Mouse (Mus musculus) kidney, embryonic 16.5 days (tissue): Measurements from ENCODE around the gene Gm48552. TPM values are rescaled to one million over a fixed set of nuclear protein-coding genes. Genes with fewer than 3 reads are reported as not detected.

ENCODE experiments used
- ATAC-seq: fragments of 200-750 bp; cut with Nextera tagmentation; 2 replicates; pipeline ENCODE4 v1.8.0; 2017; ENCODE audit warnings: moderate TSS enrichment; ENCODE audit not compliant: low FRiP score, low TSS enrichment
- H3K27ac ChIP-seq: fragments of 300-500 bp; sonication (generic); 2 replicates; pipeline ENCODE4 v1.5.1; 2014; ENCODE audit warnings: low read length
- H3K27me3 ChIP-seq: fragments of 300-500 bp; sonication (generic); 2 replicates; pipeline ENCODE4 v1.6.1; 2014; ENCODE audit warnings: low read length, control low read depth, mixed read lengths; ENCODE audit not compliant: insufficient read depth
- H3K36me3 ChIP-seq: fragments of 300-500 bp; sonication (generic); 2 replicates; pipeline ENCODE4 v1.6.1; 2014; ENCODE audit warnings: low read length, control low read depth, mixed read lengths; ENCODE audit not compliant: insufficient read depth
- H3K4me1 ChIP-seq: fragments of 300-500 bp; sonication (generic); 2 replicates; pipeline ENCODE4 v1.6.1; 2014; ENCODE audit warnings: low read length, control low read depth, mixed read lengths; ENCODE audit not compliant: insufficient read depth
- H3K4me2 ChIP-seq: fragments of 300-500 bp; sonication (generic); replicated peaks from 2 replicates; pipeline ENCODE4 v1.6.1; 2014; ENCODE audit warnings: low read depth, low read length
- H3K4me3 ChIP-seq: fragments of 300-500 bp; sonication (generic); 2 replicates; pipeline ENCODE4 v1.5.1; 2014; ENCODE audit warnings: mild to moderate bottlenecking, low read length
- H3K9ac ChIP-seq: fragments of 300-500 bp; sonication (generic); replicated peaks from 2 replicates; pipeline ENCODE4 v1.6.1; 2014; ENCODE audit warnings: low read length
- H3K9me3 ChIP-seq: fragments of 300-500 bp; sonication (generic); 2 replicates; pipeline ENCODE4 v1.6.1; 2016; ENCODE audit warnings: low read length, control low read depth
- WGBS: fragments of 180-500 bp; shearing (Covaris S2); extraction: QIAGEN DNeasy Blood & Tissue Kit; methylation state at CpG from one replicate; pipeline ENCODE4 v1.1.7; 2014; 5-methylcytosine and 5-hydroxymethylcytosine counted together
- polyA plus RNA-seq: library from polyadenylated mRNA; unstranded; fragments of >200 nt; fragmentation: Nextera tagmentation; extraction: Ambion mirVana; gene quantifications from 2 replicates; pipeline ENCODE4 v1.2.1, GENCODE M21; 2015

Gene Gm48552
- polyA plus RNA-seq, 1 experiment from 2014 or later = 1.4 TPM

- Histone ChIP-seq H3K4me3 (peak overlapping the region; percentile 94), H3K27ac (peak overlapping the region; percentile 85), H3K9ac (peak overlapping the region; percentile 89), H3K4me2 (peak overlapping the region; percentile 94), H3K9me3 (no peaks in the 10 kb centered on the region), H3K4me1 (peaks cover 16% of the 10 kb centered on the region), H3K27me3 (no peaks in the 10 kb centered on the region), H3K36me3 (peaks cover 26% of the 10 kb centered on the region)
- WGBS = 0% methylated on average over 19 of the region's 19 CpGs
- ATAC-seq = peak; percentile 23
These were observed 4.2 kb upstream of the Gm48552 start for GRCm38 (mm10) chr10:81384605-81384982.

GRCm38 (mm10) chr10:81385603-81386306 is 3.0 kb upstream of the Gm48552 start:
- no peaks in the 10 kb centered on the region for H3K27me3 ChIP-seq
- H3K27ac ChIP-seq = 0 out of 2 replicates have a peak overlapping the region, but pooled peaks have one; percentile 12
- peak overlapping the region; percentile 89 for H3K9ac ChIP-seq
- H3K36me3 ChIP-seq = peaks cover 29% of the 10 kb centered on the region
- no peak for ATAC-seq
- 80% methylated on average over 22 of the region's 22 CpGs for WGBS
- peaks cover 22% of the 10 kb centered on the region for H3K4me1 ChIP-seq
- peak overlapping the region; percentile 94 for H3K4me2 ChIP-seq
- no peaks in the 10 kb centered on the region for H3K9me3 ChIP-seq
- peak overlapping the region; percentile 94 for H3K4me3 ChIP-seq

GRCm38 (mm10) chr10:81387716-81388115 is 1.1 kb upstream of the Gm48552 start:
- Histone ChIP-seq H3K4me2 (no peak overlapping the region), H3K9ac (no peak overlapping the region), H3K4me3 (no peak overlapping the region), H3K36me3 (peaks cover 29% of the 10 kb centered on the region), H3K4me1 (peaks cover 27% of the 10 kb centered on the region), H3K27me3 (no peaks in the 10 kb centered on the region), H3K9me3 (no peaks in the 10 kb centered on the region), H3K27ac (no peak overlapping the region)
- ATAC-seq = no peak
- 94% methylated on average over 20 of the region's 20 CpGs for WGBS

- Histone ChIP-seq H3K4me3 (no peak overlapping the region), H3K4me1 (peaks cover 41% of the 10 kb centered on the region), H3K4me2 (no peak overlapping the region), H3K9ac (no peak overlapping the region; the same call in 1 of the 2 replicates), H3K27ac (peak overlapping the region; percentile 44; the same call in 1 of the 2 replicates), H3K9me3 (no peaks in the 10 kb centered on the region), H3K27me3 (no peaks in the 10 kb centered on the region), H3K36me3 (peaks cover 29% of the 10 kb centered on the region)
- no peak; the same call in 1 of the 2 replicates for ATAC-seq
- 50% methylated on average over 3 of the region's 3 CpGs for WGBS
These were observed 568 bp downstream of the Gm48552 start for GRCm38 (mm10) chr10:81389373-81389772.

GRCm38 (mm10) chr10:81389801-81390677 is 1.2 kb downstream of the Gm48552 start:
- H3K27me3 ChIP-seq = no peaks in the 10 kb centered on the region
- H3K36me3 ChIP-seq = peaks cover 29% of the 10 kb centered on the region
- H3K4me3 ChIP-seq = no peak overlapping the region
- H3K4me2 ChIP-seq = no peak overlapping the region
- WGBS = 58% methylated on average over 23 of the region's 23 CpGs
- peak; percentile 37 for ATAC-seq
- peak overlapping the region; percentile 31 for H3K9ac ChIP-seq
- H3K9me3 ChIP-seq = no peaks in the 10 kb centered on the region
- peak overlapping the region; percentile 44; the same call in 1 of the 2 replicates for H3K27ac ChIP-seq
- peaks cover 39% of the 10 kb centered on the region for H3K4me1 ChIP-seq

- Histone ChIP-seq H3K4me2 (no peak overlapping the region), H3K4me1 (peaks cover 33% of the 10 kb centered on the region), H3K9ac (no peak overlapping the region), H3K4me3 (no peak overlapping the region), H3K27me3 (no peaks in the 10 kb centered on the region), H3K36me3 (peaks cover 29% of the 10 kb centered on the region), H3K27ac (no peak overlapping the region), H3K9me3 (no peaks in the 10 kb centered on the region)
- 93% methylated on average over 13 of the region's 13 CpGs for WGBS
- ATAC-seq = no peak
These were observed 1.8 kb downstream of the Gm48552 start for GRCm38 (mm10) chr10:81390678-81390965.

GRCm38 (mm10) chr10:81392270-81392669 is 3.5 kb downstream of the Gm48552 start:
- whole genome bisulfite sequencing = 85% methylated on average over 6 of the region's 6 CpGs
- no peak overlapping the region for H3K27ac ChIP-seq
- no peak overlapping the region for H3K4me2 ChIP-seq
- no peaks in the 10 kb centered on the region for H3K9me3 ChIP-seq
- no peaks in the 10 kb centered on the region for H3K27me3 ChIP-seq
- ATAC-seq = no peak
- H3K9ac ChIP-seq = no peak overlapping the region
- H3K36me3 ChIP-seq = peaks cover 23% of the 10 kb centered on the region
- no peak overlapping the region for H3K4me3 ChIP-seq
- H3K4me1 ChIP-seq = peaks cover 35% of the 10 kb centered on the region

- 61% methylated on average over 14 of the region's 14 CpGs for WGBS
- Histone ChIP-seq H3K36me3 (peaks cover 18% of the 10 kb centered on the region), H3K4me1 (peaks cover 35% of the 10 kb centered on the region), H3K9ac (peak within 1 kb of the TSS; percentile 62), H3K4me3 (peak within 1 kb of the TSS; percentile 36), H3K9me3 (no peaks in the 10 kb centered on the region), H3K4me2 (peak within 1 kb of the TSS; percentile 56), H3K27me3 (no peaks in the 10 kb centered on the region), H3K27ac (peak within 1 kb of the TSS; percentile 44)
- ATAC-seq = peak; percentile 52
These were observed 4.0 kb downstream of the Gm48552 start, which contains the start of gene Smim24 for GRCm38 (mm10) chr10:81392781-81393185. Gene Smim24 (plus strand): TSS chr10:81393051.

- peak; percentile 7; the same call in 1 of the 2 replicates for ATAC-seq
- H3K36me3 ChIP-seq = peaks cover 14% of the 10 kb centered on the region; the same call in 1 of the 2 replicates
- H3K4me2 ChIP-seq = peak overlapping the region; percentile 56
- H3K9me3 ChIP-seq = no peaks in the 10 kb centered on the region
- H3K27ac ChIP-seq = peak overlapping the region; percentile 44
- no peaks in the 10 kb centered on the region for H3K27me3 ChIP-seq
- WGBS = 7% methylated on average over 19 of the region's 19 CpGs
- peak overlapping the region; percentile 62 for H3K9ac ChIP-seq
- H3K4me1 ChIP-seq = peaks cover 35% of the 10 kb centered on the region
- H3K4me3 ChIP-seq = peak overlapping the region; percentile 36
These were observed 4.8 kb downstream of the Gm48552 start for GRCm38 (mm10) chr10:81393456-81394063.
